Mouse (Mus musculus) CD4-positive naive resting alpha-beta T cell, adult 57 days (primary cell): Measurements from ENCODE around the gene Bsdc1. TPM values are rescaled to one million over a fixed set of nuclear protein-coding genes. Genes with fewer than 3 reads are reported as not detected.

Experiments used
- total RNA-seq: library from RNA; stranded (reverse); gene quantifications from one replicate; pipeline ENCODE4 v1.2.4, GENCODE M21; 2023

The Bsdc1 gene
- total RNA-seq = 140 TPM

GRCm38 (mm10) chr4:129461183-129461960 lies at the start of gene Bsdc1:
Bsdc1 (plus strand) TSS chr4:129461581.

GRCm38 (mm10) chr4:129440340-129441063 lies 20.9 kb upstream of the Bsdc1 start, which contains the start of gene Zbtb8b:
Zbtb8b (minus strand) TSS chr4:129440853.

GRCm38 (mm10) chr4:129490972-129491880 lies 29.8 kb downstream of the Bsdc1 start, which contains the start of the genes Tssk3 and Fam229a:
Tssk3 (minus strand) TSS chr4:129491022.
Fam229a (plus strand) TSS chr4:129491190.

GRCm38 (mm10) chr4:129513086-129513767 lies 51.8 kb downstream of the Bsdc1 start, which contains the start of gene Marcksl1:
Marcksl1 (plus strand) TSS chr4:129513581.

Other genes with a start within 250 kb of the Bsdc1 start
- 0.65 TPM for gene C77080, start 200.2 kb upstream of the Bsdc1 start, total RNA-seq
- gene Sync, start 174.0 kb upstream of the Bsdc1 start, total RNA-seq = not detected
- gene Rbbp4, start 126.2 kb upstream of the Bsdc1 start, total RNA-seq = 132 TPM
- 30.5 TPM for gene Zbtb8os, start 125.9 kb upstream of the Bsdc1 start, total RNA-seq
- gene Zbtb8a, start 83.5 kb upstream of the Bsdc1 start, total RNA-seq = 2.8 TPM
- not detected for gene Zbtb8b, start 20.7 kb upstream of the Bsdc1 start, total RNA-seq
- not detected for gene Tssk3, start 29.4 kb downstream of the Bsdc1 start, total RNA-seq
- gene Fam229a, start 29.6 kb downstream of the Bsdc1 start, total RNA-seq = 1.9 TPM
- gene Marcksl1, start 52.0 kb downstream of the Bsdc1 start, total RNA-seq = 17.4 TPM
- 122 TPM for gene Hdac1, start 81.1 kb downstream of the Bsdc1 start, total RNA-seq
- gene Lck, start 112.1 kb downstream of the Bsdc1 start, total RNA-seq = 793 TPM
- not detected for gene Fam167b, start 117.0 kb downstream of the Bsdc1 start, total RNA-seq
- gene Eif3i, start 139.1 kb downstream of the Bsdc1 start, total RNA-seq = 175 TPM
- 133 TPM for gene Tmem234, start 139.1 kb downstream of the Bsdc1 start, total RNA-seq
- gene Dcdc2b, start 152.7 kb downstream of the Bsdc1 start, total RNA-seq = 4.4 TPM
- gene Iqcc, start 157.5 kb downstream of the Bsdc1 start, total RNA-seq = 22.7 TPM
- 8.2 TPM for gene Ccdc28b, start 162.4 kb downstream of the Bsdc1 start, total RNA-seq
- gene Txlna, start 179.5 kb downstream of the Bsdc1 start, total RNA-seq = 55.2 TPM
- 31.3 TPM for gene Kpna6, start 211.2 kb downstream of the Bsdc1 start, total RNA-seq
- gene Tmem39b, start 235.3 kb downstream of the Bsdc1 start, total RNA-seq = 13.5 TPM